Mouse (Mus musculus) layer of hippocampus, adult 2 months (tissue): Measurements from ENCODE around the gene Cxxc4. TPM values are rescaled to one million over a fixed set of nuclear protein-coding genes. Genes with fewer than 3 reads are reported as not detected.

Experiments
- DNase-seq, 2 experiments: peaks; one replicate each; pipeline ENCODE4 v3.0.0; 2022; ENCODE audit warnings: low spot score in 2 of 2
- H3K27ac ChIP-seq: fragments of 200-600 bp; 2 replicates; pipeline ENCODE4 v1.8.1; 2022
- H3K4me3 ChIP-seq: fragments of 200-600 bp; 2 replicates; pipeline ENCODE4 v1.8.1; 2022; ENCODE audit warnings: mild to moderate bottlenecking
- CTCF ChIP-seq: fragments of 200-600 bp; conservative IDR thresholded peaks from 2 replicates; pipeline ENCODE4 v1.8.1; 2022; ENCODE audit warnings: antibody characterized with exemption, mild to moderate bottlenecking, moderate library complexity
- total RNA-seq, 2 experiments: library from RNA; stranded (reverse); gene quantifications; 2 replicates each; pipeline ENCODE4 v1.2.3; 2021

The Cxxc4 gene
- total RNA-seq, 2 experiments from 2014 or later: 12.4 to 14.7 TPM

- no peak for TF ChIP-seq CTCF
- DNase-seq: peak; percentile 40 to 54
- peak overlapping the region; percentile 77 for H3K27ac ChIP-seq
- peak overlapping the region; percentile 65 for H3K4me3 ChIP-seq
Observed at GRCm38 (mm10) chr3:134235491-134236413, 532 bp upstream of the Cxxc4 start.

GRCm38 (mm10) chr3:134237113-134237805 is 975 bp downstream of the Cxxc4 start:
- H3K27ac ChIP-seq: peak overlapping the region; percentile 77; the same call in 1 of the 2 replicates
- DNase-seq: no peak
- H3K4me3 ChIP-seq: peak overlapping the region; percentile 65
- no peak for TF ChIP-seq CTCF

- no peak for TF ChIP-seq CTCF
- no peak for DNase-seq
- Histone ChIP-seq H3K4me3 (peak overlapping the region; percentile 80), H3K27ac (peak overlapping the region; percentile 97)
Observed at GRCm38 (mm10) chr3:134238621-134239310, 2.5 kb downstream of the Cxxc4 start.

- TF ChIP-seq CTCF: peak; percentile 28; the same call in 1 of the 2 replicates
- DNase-seq: peak; percentile 62 to 71
- Histone ChIP-seq H3K4me3 (peak overlapping the region; percentile 80), H3K27ac (peak overlapping the region; percentile 97)
Observed at GRCm38 (mm10) chr3:134239321-134239970, 3.2 kb downstream of the Cxxc4 start.

GRCm38 (mm10) chr3:134239971-134240717 is 3.9 kb downstream of the Cxxc4 start:
- no peak for TF ChIP-seq CTCF
- DNase-seq: peak; percentile 66 to 69
- H3K27ac ChIP-seq: peak overlapping the region; percentile 97
- H3K4me3 ChIP-seq: peak overlapping the region; percentile 80

GRCm38 (mm10) chr3:134240718-134241025 is 4.4 kb downstream of the Cxxc4 start:
- DNase-seq: no peak
- Histone ChIP-seq H3K4me3 (peak overlapping the region; percentile 80), H3K27ac (peak overlapping the region; percentile 97)
- no peak for TF ChIP-seq CTCF

GRCm38 (mm10) chr3:134243168-134243849 is 7.0 kb downstream of the Cxxc4 start:
- DNase-seq: no peak
- no peak overlapping the region for H3K4me3 ChIP-seq
- H3K27ac ChIP-seq: no peak overlapping the region
- TF ChIP-seq CTCF: no peak

GRCm38 (mm10) chr3:134243850-134244247 is 7.6 kb downstream of the Cxxc4 start:
- Histone ChIP-seq H3K27ac (no peak overlapping the region), H3K4me3 (no peak overlapping the region)
- no peak for DNase-seq
- TF ChIP-seq CTCF: no peak

- no peak for TF ChIP-seq CTCF
- DNase-seq: no peak
- Histone ChIP-seq H3K4me3 (no peak overlapping the region), H3K27ac (no peak overlapping the region)
Observed at GRCm38 (mm10) chr3:134254221-134254620, 17.9 kb downstream of the Cxxc4 start.

- TF ChIP-seq CTCF: no peak
- no peak for DNase-seq
- Histone ChIP-seq H3K4me3 (no peak overlapping the region), H3K27ac (no peak overlapping the region)
Observed at GRCm38 (mm10) chr3:134258715-134259114, 22.4 kb downstream of the Cxxc4 start.

- DNase-seq: no peak
- Histone ChIP-seq H3K27ac (no peak overlapping the region), H3K4me3 (no peak overlapping the region)
- TF ChIP-seq CTCF: no peak
Observed at GRCm38 (mm10) chr3:134259300-134259699, 23.0 kb downstream of the Cxxc4 start.

- H3K4me3 ChIP-seq: no peak overlapping the region
- H3K27ac ChIP-seq: no peak overlapping the region
- DNase-seq: no peak
- 0 out of 2 replicates have a peak, but pooled peaks have one; percentile 13 for TF ChIP-seq CTCF
Observed at GRCm38 (mm10) chr3:134279655-134280054, 43.4 kb downstream of the Cxxc4 start.
